Mouse (Mus musculus) MEL (cell line): ENCODE data around the gene Kcnt1. TPM values are rescaled to one million over a fixed set of nuclear protein-coding genes. Genes with fewer than 3 reads are reported as not detected.

Experiments used
- DNase-seq: peaks from one replicate; pipeline ENCODE4 v3.0.0; 2011; ENCODE audit warnings: low read depth, low spot score
- H3K27ac ChIP-seq: 2 replicates; pipeline ENCODE4 v1.5.1; 2012; ENCODE audit warnings: low read depth, mild to moderate bottlenecking, control low read depth, low read length, moderate library complexity; ENCODE audit not compliant: control insufficient read depth
- H3K27me3 ChIP-seq, 2 experiments: fragments of 150-350 bp in 1 of 2; sonication (generic) in 1 of 2; 2 replicates each; pipeline ENCODE4 v1.6.1; 2012; ENCODE audit warnings: low read length in 2 of 2, mild to moderate bottlenecking in 2 of 2, improper control_type of control experiment in 1 of 2, moderate library complexity in 1 of 2; ENCODE audit not compliant: insufficient read depth in 2 of 2, control insufficient read depth in 1 of 2
- H3K36me3 ChIP-seq, 2 experiments: 2 replicates each; pipeline ENCODE4 v1.6.1; 2012 to 2014; ENCODE audit warnings: low read length in 2 of 2, improper control_type of control experiment in 1 of 2, inconsistent platforms in 1 of 2, mild to moderate bottlenecking in 1 of 2; ENCODE audit not compliant: insufficient read depth in 2 of 2, control insufficient read depth in 1 of 2
- H3K4me1 ChIP-seq, 2 experiments: fragments of 150-350 bp in 1 of 2; sonication (generic) in 1 of 2; 2 replicates each; pipeline ENCODE4 v1.6.1; 2012; ENCODE audit warnings: low read length in 2 of 2, improper control_type of control experiment in 1 of 2, mild to moderate bottlenecking in 1 of 2; ENCODE audit not compliant: insufficient read depth in 2 of 2, control insufficient read depth in 1 of 2
- H3K4me3 ChIP-seq, 2 experiments: fragments of 150-350 bp in 1 of 2; sonication (generic) in 1 of 2; 2 replicates each; pipeline ENCODE4 v1.5.1; 2012; ENCODE audit warnings: low read depth in 2 of 2, low read length in 2 of 2, mild to moderate bottlenecking in 2 of 2, moderate library complexity in 2 of 2, control low read depth in 1 of 2, improper control_type of control experiment in 1 of 2; ENCODE audit not compliant: control insufficient read depth in 1 of 2, insufficient read depth in 1 of 2
- H3K79me2 ChIP-seq: 2 replicates; pipeline ENCODE4 v1.6.1; 2012; ENCODE audit warnings: mild to moderate bottlenecking, low read length, moderate library complexity; ENCODE audit not compliant: control insufficient read depth, poor library complexity, insufficient read depth
- H3K9ac ChIP-seq: 2 replicates; pipeline ENCODE4 v1.6.1; 2012; ENCODE audit warnings: low read depth, mild to moderate bottlenecking, control low read depth, low read length, moderate library complexity; ENCODE audit not compliant: control insufficient read depth, poor library complexity, severe bottlenecking
- H3K9me3 ChIP-seq: fragments of 150-350 bp; sonication (generic); replicated peaks from 2 replicates; pipeline ENCODE4 v1.6.1; 2012; ENCODE audit warnings: mild to moderate bottlenecking, low read length, improper control_type of control experiment, moderate library complexity; ENCODE audit not compliant: insufficient read depth
- CHD1 ChIP-seq: IDR thresholded peaks from 2 replicates; pipeline ENCODE4 v1.6.1; 2012; ENCODE audit warnings: low read depth, mild to moderate bottlenecking, inconsistent platforms, low read length, improper control_type of control experiment
- CHD2 ChIP-seq: IDR thresholded peaks from 2 replicates; pipeline ENCODE4 v1.6.1; 2011; ENCODE audit warnings: low read length, improper control_type of control experiment
- CTCF ChIP-seq, 3 experiments: IDR thresholded peaks in 2 of 3; conservative IDR thresholded peaks in 1 of 3; 2 replicates each; pipeline ENCODE4 v1.5.1; 2011 to 2012; ENCODE audit warnings: low read length in 3 of 3, low read depth in 2 of 3, mild to moderate bottlenecking in 2 of 3, improper control_type of control experiment in 1 of 3, inconsistent platforms in 1 of 3, mixed read lengths in 1 of 3, moderate library complexity in 1 of 3; ENCODE audit not compliant: control insufficient read depth in 1 of 3, insufficient read depth in 1 of 3, poor library complexity in 1 of 3, severe bottlenecking in 1 of 3
- E2F4 ChIP-seq: IDR thresholded peaks from 2 replicates; pipeline ENCODE4 v1.6.1; 2011; ENCODE audit warnings: low read depth, low read length, improper control_type of control experiment, borderline replicate concordance
- ETS1 ChIP-seq: IDR thresholded peaks from 2 replicates; pipeline ENCODE4 v1.6.1; 2012; ENCODE audit warnings: low read depth, mild to moderate bottlenecking, inconsistent platforms, low read length, improper control_type of control experiment, moderate library complexity
- GATA1 ChIP-seq: IDR thresholded peaks from 2 replicates; pipeline ENCODE4 v1.6.1; 2011; ENCODE audit warnings: low read depth, low read length, improper control_type of control experiment
- MAFK ChIP-seq: IDR thresholded peaks from 2 replicates; pipeline ENCODE4 v1.6.1; 2011; ENCODE audit warnings: low read depth, mild to moderate bottlenecking, low read length, improper control_type of control experiment, borderline replicate concordance
- MEF2A ChIP-seq: IDR thresholded peaks from 2 replicates; pipeline ENCODE4 v1.6.1; 2014; ENCODE audit warnings: low read depth, mild to moderate bottlenecking, inconsistent platforms, low read length, improper control_type of control experiment; ENCODE audit not compliant: poor library complexity, insufficient replicate concordance, severe bottlenecking; ENCODE audit errors: extremely low read depth
- MYC ChIP-seq: IDR thresholded peaks from 2 replicates; pipeline ENCODE4 v1.6.1; 2011; ENCODE audit warnings: low read depth, mild to moderate bottlenecking, low read length, improper control_type of control experiment, moderate library complexity
- NELFE ChIP-seq: IDR thresholded peaks from 2 replicates; pipeline ENCODE4 v1.6.1; 2011; ENCODE audit warnings: low read depth, low read length, improper control_type of control experiment
- POLR2AphosphoS5 ChIP-seq: IDR thresholded peaks from 2 replicates; pipeline ENCODE4 v1.6.1; 2012; ENCODE audit warnings: low read depth, borderline replicate concordance, mild to moderate bottlenecking, inconsistent platforms, low read length, moderate library complexity, mixed read lengths
- RAD21 ChIP-seq: IDR thresholded peaks from 2 replicates; pipeline ENCODE4 v1.6.1; 2011; ENCODE audit warnings: mild to moderate bottlenecking, low read depth, low read length, improper control_type of control experiment
- SMC3 ChIP-seq: IDR thresholded peaks from 2 replicates; pipeline ENCODE4 v1.6.1; 2011; ENCODE audit warnings: low read depth, low read length, improper control_type of control experiment
- TAL1 ChIP-seq: IDR thresholded peaks from 2 replicates; pipeline ENCODE4 v1.6.1; 2012; ENCODE audit warnings: mild to moderate bottlenecking, inconsistent platforms, low read length, moderate library complexity, mixed read lengths
- TCF12 ChIP-seq: IDR thresholded peaks from 2 replicates; pipeline ENCODE4 v1.6.1; 2014; ENCODE audit warnings: low read depth, mild to moderate bottlenecking, inconsistent platforms, low read length, improper control_type of control experiment, moderate library complexity
- UBTF ChIP-seq: IDR thresholded peaks from 2 replicates; pipeline ENCODE4 v1.6.1; 2012; ENCODE audit warnings: low read depth, mild to moderate bottlenecking, inconsistent platforms, low read length, improper control_type of control experiment, moderate library complexity, borderline replicate concordance; ENCODE audit not compliant: insufficient read depth
- ZMIZ1 ChIP-seq: IDR thresholded peaks from 2 replicates; pipeline ENCODE4 v1.6.1; 2012; ENCODE audit warnings: low read depth, mild to moderate bottlenecking, inconsistent platforms, low read length, improper control_type of control experiment, moderate library complexity
- polyA plus RNA-seq, 2 experiments: library from polyadenylated mRNA; stranded (reverse) in 1 of 2; unstranded in 1 of 2; fragments of >175 nt in 1 of 2; fragments of >200 nt in 1 of 2; gene quantifications; 2 replicates each; pipeline versions ENCODE4 v1.2.1 to v1.2.4; 2012; ENCODE audit warnings: low replicate concordance in 2 of 2, low read depth in 1 of 2; ENCODE audit not compliant: insufficient read length in 2 of 2, insufficient read depth in 1 of 2, missing spikeins in 1 of 2
- total RNA-seq: library from RNA; depleted of rRNA; stranded (reverse); fragments of 300-350 nt; gene quantifications from 2 replicates; pipeline ENCODE4 v1.2.3, GENCODE M21; 2012

Gene Kcnt1
- total and polyA plus RNA-seq, 3 experiments = not detected

DNA sequence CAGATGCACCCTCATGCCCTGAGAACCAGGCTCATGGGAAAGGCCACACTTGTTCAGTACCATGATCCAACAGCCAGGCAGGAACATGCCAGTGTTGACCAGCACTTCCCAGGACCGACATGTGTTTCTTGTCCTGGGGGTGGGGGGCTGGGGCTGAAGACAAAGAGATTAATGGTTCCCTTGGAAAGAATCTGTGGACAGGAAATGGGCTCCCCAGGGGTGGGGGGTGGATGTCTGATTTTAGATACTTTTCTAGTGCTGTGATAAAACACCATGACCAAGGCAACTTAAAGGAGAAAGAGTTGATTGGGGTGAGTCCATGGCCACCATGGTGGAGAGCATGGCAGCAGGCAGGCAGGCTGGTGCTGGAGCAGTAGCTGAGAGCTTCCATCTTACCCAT, 18.7 kb downstream of the Kcnt1 start (continued):
- no peak for TF ChIP-seq MAFK
- TF ChIP-seq ETS1 = no peak
- no peak for TF ChIP-seq GATA1
- TF ChIP-seq, all 39 proteins: peak for 0

DNA sequence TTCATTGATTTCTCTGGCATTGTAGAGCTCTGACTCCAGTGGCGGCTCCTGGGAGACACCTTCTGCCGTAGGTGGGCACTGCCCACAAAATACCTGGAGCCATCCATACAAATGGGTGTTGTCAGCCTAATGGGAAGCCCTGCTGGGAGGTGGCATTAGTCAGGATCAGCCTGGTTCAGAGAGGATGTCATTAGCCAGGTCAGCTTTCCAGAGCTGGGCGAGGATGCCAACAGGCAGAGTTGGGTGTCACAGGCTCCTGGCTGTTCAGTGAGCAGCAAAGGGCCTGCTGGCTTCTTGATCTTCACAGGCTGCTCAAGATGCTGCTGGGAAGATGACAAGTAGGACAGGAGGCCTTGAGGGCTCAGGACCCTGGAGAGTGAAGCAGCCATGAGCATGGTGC, 21.2 kb downstream of the Kcnt1 start:
- H3K36me3 ChIP-seq = no peaks in the 10 kb centered on the region
- H3K27ac ChIP-seq = no peak overlapping the region
- no peaks in the 10 kb centered on the region for H3K27me3 ChIP-seq
- no peaks in the 10 kb centered on the region for H3K79me2 ChIP-seq
- TF ChIP-seq ZMIZ1 = no peak
- TF ChIP-seq ETS1 = no peak
- TF ChIP-seq MYC = no peak
- TF ChIP-seq MAFK = no peak
- no peak for TF ChIP-seq CHD1
- no peak for DNase-seq
- H3K9ac ChIP-seq = no peak overlapping the region
- H3K4me3 ChIP-seq = no peak overlapping the region
- H3K9me3 ChIP-seq = no peaks in the 10 kb centered on the region
- H3K4me1 ChIP-seq = no peaks in the 10 kb centered on the region

- H3K36me3 ChIP-seq = no peaks in the 10 kb centered on the region
- no peaks in the 10 kb centered on the region for H3K9me3 ChIP-seq
- no peaks in the 10 kb centered on the region for H3K79me2 ChIP-seq
These were observed 23.7 kb downstream of the Kcnt1 start for GRCm38 (mm10) chr2:25887226-25887625.

GRCm38 (mm10) chr2:25888144-25888543, 24.6 kb downstream of the Kcnt1 start:
- Histone ChIP-seq H3K4me1 (no peaks in the 10 kb centered on the region), H3K9ac (no peak overlapping the region), H3K36me3 (no peaks in the 10 kb centered on the region), H3K9me3 (no peaks in the 10 kb centered on the region), H3K79me2 (no peaks in the 10 kb centered on the region), H3K27ac (no peak overlapping the region), H3K4me3 (no peak overlapping the region), H3K27me3 (no peaks in the 10 kb centered on the region)
- DNase-seq = peak; percentile 22
- TF ChIP-seq MEF2A (no peak), RAD21 (peak; percentile 25), CTCF (IDR thresholded peaks at IDR 0.05 in 2 of 3, conservative IDR thresholded peaks at IDR 0.05 in 1 of 3; ENCODE audit: control insufficient read depth in 1 of 3, insufficient read depth in 1 of 3, low read depth in 2 of 3, low read length in 3 of 3, poor library complexity in 1 of 3, severe bottlenecking in 1 of 3) (peak; percentile 53 to 64 (median 55)), SMC3 (peak; percentile 39; the same call in 1 of the 2 replicates)

More at GRCm38 (mm10) chr2:25887226-25887625, 23.7 kb downstream of the Kcnt1 start:
- H3K4me3 ChIP-seq = no peak overlapping the region
- no peaks in the 10 kb centered on the region for H3K27me3 ChIP-seq
- H3K27ac ChIP-seq = no peak overlapping the region
- no peaks in the 10 kb centered on the region for H3K4me1 ChIP-seq
- DNase-seq = peak; percentile 4
- no peak overlapping the region for H3K9ac ChIP-seq
- TF ChIP-seq MAFK (no peak), NELFE (no peak), E2F4 (no peak), POLR2AphosphoS5 (no peak), UBTF (no peak), CHD2 (no peak), TAL1 (no peak), TCF12 (no peak), MEF2A (no peak), CTCF (IDR thresholded peaks at IDR 0.05 in 2 of 3, conservative IDR thresholded peaks at IDR 0.05 in 1 of 3; ENCODE audit: control insufficient read depth in 1 of 3, insufficient read depth in 1 of 3, low read depth in 2 of 3, low read length in 3 of 3, poor library complexity in 1 of 3, severe bottlenecking in 1 of 3) (no peak)
- TF ChIP-seq, all 39 proteins: peak for 0
